Mouse (Mus musculus): ENCODE data around the gene Aff1.

Aff1 gene

GRCm38 (mm10) chr5:103800009-103800408 lies 107.8 kb downstream of the Aff1 start:
- no peak for DNase-seq (ENCODE audit: low spot score in 2 of 2)

GRCm38 (mm10) chr5:103803386-103803785 lies 111.2 kb downstream of the Aff1 start:
- no peak for DNase-seq (ENCODE audit: low spot score in 2 of 2)

GRCm38 (mm10) chr5:103803927-103804590 lies 111.9 kb downstream of the Aff1 start:
- no peak for DNase-seq (ENCODE audit: low spot score in 2 of 2)

GRCm38 (mm10) chr5:103806851-103807578 lies 114.8 kb downstream of the Aff1 start:
- peak in 1 of 2 experiments; percentile 21 for DNase-seq (ENCODE audit: low spot score in 2 of 2)

GRCm38 (mm10) chr5:103807637-103808312 lies 115.6 kb downstream of the Aff1 start:
- DNase-seq (ENCODE audit: low spot score in 2 of 2), result no peak

GRCm38 (mm10) chr5:103809674-103810330 lies 117.6 kb downstream of the Aff1 start:
- no peak for DNase-seq (ENCODE audit: low spot score in 2 of 2)

- no peak for DNase-seq (ENCODE audit: low spot score in 2 of 2)
Observed at GRCm38 (mm10) chr5:103813291-103813690, 121.1 kb downstream of the Aff1 start.

GRCm38 (mm10) chr5:103813997-103814542 lies 121.9 kb downstream of the Aff1 start:
- DNase-seq (ENCODE audit: low spot score in 2 of 2), result no peak

- no peak for DNase-seq (ENCODE audit: low spot score in 2 of 2)
Observed at GRCm38 (mm10) chr5:103814551-103815248, 122.5 kb downstream of the Aff1 start.

- no peak for DNase-seq (ENCODE audit: low spot score in 2 of 2)
Observed at GRCm38 (mm10) chr5:103815249-103815617, 123.1 kb downstream of the Aff1 start.

GRCm38 (mm10) chr5:103816718-103817117 lies 124.5 kb downstream of the Aff1 start:
- DNase-seq (ENCODE audit: low spot score in 2 of 2), result no peak

- DNase-seq (ENCODE audit: low spot score in 2 of 2), result peak; percentile 57 to 70
Observed at GRCm38 (mm10) chr5:103817754-103818153, 125.6 kb downstream of the Aff1 start.

GRCm38 (mm10) chr5:103818602-103819001 lies 126.4 kb downstream of the Aff1 start:
- DNase-seq (ENCODE audit: low spot score in 2 of 2), result no peak

GRCm38 (mm10) chr5:103819674-103820073 lies 127.5 kb downstream of the Aff1 start:
- DNase-seq (ENCODE audit: low spot score in 2 of 2), result no peak

GRCm38 (mm10) chr5:103821062-103821461 lies 128.9 kb downstream of the Aff1 start:
- no peak for DNase-seq (ENCODE audit: low spot score in 2 of 2)

GRCm38 (mm10) chr5:103821500-103822298 lies 129.5 kb downstream of the Aff1 start:
- DNase-seq (ENCODE audit: low spot score in 2 of 2), result no peak

- DNase-seq (ENCODE audit: low spot score in 2 of 2), result no peak
Observed at GRCm38 (mm10) chr5:103822949-103823348, 130.8 kb downstream of the Aff1 start.

GRCm38 (mm10) chr5:103828304-103828703 lies 136.1 kb downstream of the Aff1 start:
- no peak for DNase-seq (ENCODE audit: low spot score in 2 of 2)

- no peak for DNase-seq (ENCODE audit: low spot score in 2 of 2)
Observed at GRCm38 (mm10) chr5:103828729-103829128, 136.6 kb downstream of the Aff1 start.

GRCm38 (mm10) chr5:103829158-103829557 lies 137.0 kb downstream of the Aff1 start:
- DNase-seq (ENCODE audit: low spot score in 2 of 2), result no peak
